Mouse (Mus musculus) midbrain, embryonic 13.5 days (tissue): Measurements from ENCODE around the gene Slc39a13. TPM values are rescaled to one million over a fixed set of nuclear protein-coding genes. Genes with fewer than 3 reads are reported as not detected.
"Not testable (repeated sequence)": the region's sequence is repeated elsewhere in the genome, so short reads cannot be mapped to it uniquely, and the experiment has no call there.

ENCODE experiments used
- ATAC-seq: fragments of 200-750 bp; cut with Nextera tagmentation; 2 replicates; pipeline ENCODE4 v1.8.0; 2017; ENCODE audit warnings: mild to moderate bottlenecking, moderate TSS enrichment, moderate library complexity
- H3K27ac ChIP-seq: fragments of 300-500 bp; sonication (generic); 2 replicates; pipeline ENCODE4 v1.5.1; 2015; ENCODE audit warnings: inconsistent platforms, mild to moderate bottlenecking, moderate library complexity
- H3K27me3 ChIP-seq: fragments of 300-500 bp; sonication (generic); 2 replicates; pipeline ENCODE4 v1.6.1; 2015; ENCODE audit warnings: mild to moderate bottlenecking, inconsistent platforms
- H3K36me3 ChIP-seq: fragments of 300-500 bp; sonication (generic); 2 replicates; pipeline ENCODE4 v1.6.1; 2015; ENCODE audit warnings: mild to moderate bottlenecking, inconsistent platforms
- H3K4me1 ChIP-seq: fragments of 300-500 bp; sonication (generic); replicated peaks from 2 replicates; pipeline ENCODE4 v1.6.1; 2015; ENCODE audit warnings: inconsistent platforms
- H3K4me2 ChIP-seq: fragments of 300-500 bp; sonication (generic); replicated peaks from 2 replicates; pipeline ENCODE4 v1.6.1; 2015; ENCODE audit warnings: moderate library complexity, mild to moderate bottlenecking, inconsistent platforms
- H3K4me3 ChIP-seq: fragments of 300-500 bp; sonication (generic); replicated peaks from 2 replicates; pipeline ENCODE4 v1.5.1; 2015; ENCODE audit warnings: mild to moderate bottlenecking, inconsistent platforms
- H3K9ac ChIP-seq: fragments of 300-500 bp; sonication (generic); replicated peaks from 2 replicates; pipeline ENCODE4 v1.6.1; 2015; ENCODE audit warnings: mild to moderate bottlenecking, inconsistent platforms
- H3K9me3 ChIP-seq: fragments of 300-500 bp; sonication (generic); 2 replicates; pipeline ENCODE4 v1.6.1; 2016; ENCODE audit warnings: mild to moderate bottlenecking, inconsistent platforms
- WGBS: fragments of 180-500 bp; shearing (Covaris S2); methylation state at CpG from one replicate; pipeline ENCODE4 v1.1.7; 2015; 5-methylcytosine and 5-hydroxymethylcytosine counted together
- polyA plus RNA-seq: library from polyadenylated mRNA; unstranded; fragments of >200 nt; fragmentation: Nextera tagmentation; extraction: Ambion mirVana; gene quantifications from 2 replicates; pipeline ENCODE4 v1.2.1, GENCODE M21; 2015

The Slc39a13 gene
- polyA plus RNA-seq, 1 experiment from 2014 or later = 29.4 TPM

GRCm38 (mm10) chr2:91033000-91033399 is 37.2 kb downstream of the Slc39a13 start:
- no peaks in the 10 kb centered on the region for H3K36me3 ChIP-seq
- H3K27me3 ChIP-seq = no peaks in the 10 kb centered on the region
- H3K4me2 ChIP-seq = no peak overlapping the region
- H3K9ac ChIP-seq = no peak overlapping the region
- ATAC-seq = no peak
- H3K4me1 ChIP-seq = no peaks in the 10 kb centered on the region
- 17% methylated on average over 3 of the region's 3 CpGs for WGBS
- 0 out of 2 replicates have a peak, but pooled peaks cover 3% of the 10 kb centered on the region for H3K9me3 ChIP-seq
- H3K27ac ChIP-seq = no peak overlapping the region
- H3K4me3 ChIP-seq = no peak overlapping the region

GRCm38 (mm10) chr2:91031216-91031615 is 39.0 kb downstream of the Slc39a13 start:
- Histone ChIP-seq H3K9me3 (0 out of 2 replicates have a peak, but pooled peaks cover 3% of the 10 kb centered on the region), H3K27me3 (no peaks in the 10 kb centered on the region), H3K4me3 (no peak overlapping the region), H3K4me1 (no peaks in the 10 kb centered on the region), H3K9ac (no peak overlapping the region), H3K27ac (no peak overlapping the region), H3K4me2 (no peak overlapping the region), H3K36me3 (no peaks in the 10 kb centered on the region)
- ATAC-seq = no peak
- WGBS = 84% methylated on average over 4 of the region's 4 CpGs

GRCm38 (mm10) chr2:91027391-91028214 is 42.6 kb downstream of the Slc39a13 start:
- Histone ChIP-seq H3K4me2 (no peak overlapping the region), H3K9me3 (0 out of 2 replicates have a peak, but pooled peaks cover 3% of the 10 kb centered on the region), H3K9ac (no peak overlapping the region), H3K4me1 (no peaks in the 10 kb centered on the region), H3K36me3 (no peaks in the 10 kb centered on the region), H3K4me3 (no peak overlapping the region), H3K27me3 (no peaks in the 10 kb centered on the region), H3K27ac (no peak overlapping the region)
- ATAC-seq = no peak
- WGBS = 88% methylated on average over 9 of the region's 9 CpGs

DNA sequence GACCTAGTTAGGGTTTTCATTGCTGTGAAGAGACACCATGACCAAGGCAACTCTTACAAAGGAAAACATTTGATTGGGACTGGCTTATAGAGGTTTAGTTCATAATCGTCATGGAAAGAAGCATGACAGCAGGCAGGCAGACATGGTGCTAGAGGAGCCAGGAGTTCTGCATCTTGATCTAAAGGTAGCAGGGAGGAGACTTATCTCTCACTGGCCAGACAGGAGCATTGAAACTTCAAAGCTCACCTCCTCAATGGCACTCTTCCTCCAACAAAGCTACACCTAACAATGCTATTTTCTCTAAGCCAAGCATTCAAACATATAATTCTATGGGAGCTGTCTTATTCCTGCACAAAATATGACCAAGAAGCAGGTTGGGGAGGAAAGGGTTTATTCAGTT is 43.7 kb downstream of the Slc39a13 start:
- Histone ChIP-seq H3K4me2 (no peak overlapping the region), H3K9ac (no peak overlapping the region), H3K4me1 (no peaks in the 10 kb centered on the region), H3K36me3 (no peaks in the 10 kb centered on the region), H3K27ac (no peak overlapping the region), H3K4me3 (no peak overlapping the region), H3K9me3 (0 out of 2 replicates have a peak, but pooled peaks cover 3% of the 10 kb centered on the region), H3K27me3 (no peaks in the 10 kb centered on the region)
- no peak for ATAC-seq
- 90% methylated on average over 1 of the region's 1 CpGs for WGBS

DNA sequence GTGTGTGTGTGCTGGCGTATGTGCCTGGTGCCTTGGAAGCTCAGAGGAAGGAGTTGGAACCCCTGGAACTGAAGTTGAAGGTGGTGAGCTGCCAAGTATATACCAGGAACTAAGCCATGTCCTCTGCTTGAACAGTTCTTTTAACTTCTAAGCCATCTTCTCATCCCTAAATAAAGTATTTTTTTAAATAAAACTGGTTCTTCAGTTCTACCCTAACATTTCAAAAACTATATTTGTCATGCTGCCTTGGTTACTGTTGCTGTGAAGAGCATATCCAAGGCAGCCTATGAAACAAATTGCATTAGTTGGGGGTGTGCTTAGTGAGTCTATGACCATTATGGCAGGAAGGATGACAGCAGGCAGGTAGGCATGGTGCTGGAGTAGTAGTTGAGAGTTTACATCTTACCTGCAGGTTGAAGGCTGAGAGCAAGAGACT is 45.1 kb downstream of the Slc39a13 start:
- Histone ChIP-seq H3K27ac (no peak overlapping the region), H3K36me3 (peaks cover 8% of the 10 kb centered on the region), H3K4me2 (no peak overlapping the region), H3K9ac (no peak overlapping the region), H3K4me1 (no peaks in the 10 kb centered on the region), H3K4me3 (no peak overlapping the region), H3K27me3 (no peaks in the 10 kb centered on the region), H3K9me3 (0 out of 2 replicates have a peak, but pooled peaks cover 3% of the 10 kb centered on the region)
- 92% methylated on average over 1 of the region's 1 CpGs for WGBS
- no peak for ATAC-seq

- no peaks in the 10 kb centered on the region for H3K4me1 ChIP-seq
- 89% methylated on average over 1 of the region's 1 CpGs for WGBS
- peaks cover 14% of the 10 kb centered on the region for H3K36me3 ChIP-seq
- no peak overlapping the region for H3K9ac ChIP-seq
- no peaks in the 10 kb centered on the region for H3K9me3 ChIP-seq
- no peak for ATAC-seq
- no peak overlapping the region for H3K27ac ChIP-seq
- no peak overlapping the region for H3K4me3 ChIP-seq
- H3K4me2 ChIP-seq = no peak overlapping the region
- no peaks in the 10 kb centered on the region for H3K27me3 ChIP-seq
Measured at GRCm38 (mm10) chr2:91023956-91024355, 46.3 kb downstream of the Slc39a13 start.

DNA sequence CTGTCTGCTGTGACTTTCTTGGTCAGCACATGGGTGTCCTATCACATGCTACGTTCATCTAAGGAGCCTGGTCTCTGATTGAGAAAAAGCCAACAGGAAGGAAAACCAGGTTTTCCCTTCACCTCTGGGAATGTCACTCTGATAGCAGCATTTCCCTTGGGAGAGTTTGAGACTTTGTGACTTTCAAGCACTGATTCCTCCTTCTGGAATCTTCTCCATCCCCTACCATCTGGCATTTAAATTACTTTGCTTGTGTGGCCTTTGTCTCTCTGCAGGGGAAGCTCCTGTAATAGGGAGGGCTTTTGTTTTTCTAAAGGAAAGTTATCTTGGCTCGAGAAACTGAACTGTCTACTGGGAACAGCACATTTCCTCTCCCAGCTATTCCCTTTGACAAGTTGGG is 47.1 kb downstream of the Slc39a13 start:
- WGBS = 75% methylated on average over 2 of the region's 2 CpGs
- H3K9ac ChIP-seq = no peak overlapping the region
- H3K4me1 ChIP-seq = no peaks in the 10 kb centered on the region
- ATAC-seq = no peak
- no peak overlapping the region for H3K27ac ChIP-seq
- no peak overlapping the region for H3K4me2 ChIP-seq
- no peaks in the 10 kb centered on the region for H3K27me3 ChIP-seq
- H3K36me3 ChIP-seq = peaks cover 19% of the 10 kb centered on the region
- H3K9me3 ChIP-seq = no peaks in the 10 kb centered on the region
- H3K4me3 ChIP-seq = no peak overlapping the region

DNA sequence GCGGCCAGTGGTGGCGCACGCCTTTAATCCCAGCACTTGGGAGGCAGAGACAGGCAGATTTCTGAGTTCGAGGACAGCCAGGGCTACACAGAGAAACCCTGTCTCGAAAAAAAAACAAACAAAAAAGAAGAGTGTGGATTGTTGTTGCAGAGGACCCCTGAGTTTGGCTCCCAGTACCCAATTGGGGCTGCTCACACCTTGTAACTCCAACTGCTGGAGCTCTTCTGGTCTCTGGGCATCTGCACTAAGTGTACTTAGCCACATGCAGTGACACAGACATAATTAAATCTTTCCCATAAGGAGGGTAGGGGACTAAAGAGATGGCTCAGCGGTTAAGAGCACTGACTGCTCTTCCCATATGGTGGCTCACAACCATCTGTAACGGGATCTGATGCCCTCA is 48.0 kb downstream of the Slc39a13 start:
- H3K4me3 ChIP-seq, H3K27ac ChIP-seq, H3K4me1 ChIP-seq, H3K4me2 ChIP-seq, H3K27me3 ChIP-seq, ATAC-seq, H3K9ac ChIP-seq, H3K9me3 ChIP-seq: not testable (repeated sequence)
- peaks cover 20% of the 10 kb centered on the region for H3K36me3 ChIP-seq
- 96% methylated on average over 7 of the region's 7 CpGs for WGBS

DNA sequence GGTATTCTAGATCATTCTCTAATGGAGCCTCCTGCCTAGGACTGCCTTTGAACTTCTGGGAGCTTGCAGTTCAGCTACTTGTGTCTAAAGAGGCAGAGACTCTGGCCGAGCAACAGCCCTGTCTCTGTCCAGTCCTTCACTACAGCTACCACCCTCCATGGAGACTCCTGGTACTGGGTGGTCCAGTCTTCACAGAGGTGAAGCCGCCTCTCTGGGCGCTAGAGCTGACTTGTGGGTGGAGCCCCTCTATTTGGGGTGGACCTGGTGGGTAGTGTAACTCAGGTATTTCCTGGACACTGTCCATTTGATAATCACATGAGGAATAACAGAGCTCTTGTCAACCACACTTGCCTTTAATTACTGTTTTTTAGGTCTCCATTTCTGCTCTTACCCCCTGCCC is 50.3 kb downstream of the Slc39a13 start:
- Histone ChIP-seq H3K27me3 (no peaks in the 10 kb centered on the region), H3K4me3 (no peak overlapping the region), H3K36me3 (peaks cover 34% of the 10 kb centered on the region), H3K4me1 (no peaks in the 10 kb centered on the region), H3K9me3 (no peaks in the 10 kb centered on the region), H3K9ac (no peak overlapping the region), H3K4me2 (no peak overlapping the region), H3K27ac (no peak overlapping the region)
- ATAC-seq = no peak
- 97% methylated on average over 3 of the region's 3 CpGs for WGBS

DNA sequence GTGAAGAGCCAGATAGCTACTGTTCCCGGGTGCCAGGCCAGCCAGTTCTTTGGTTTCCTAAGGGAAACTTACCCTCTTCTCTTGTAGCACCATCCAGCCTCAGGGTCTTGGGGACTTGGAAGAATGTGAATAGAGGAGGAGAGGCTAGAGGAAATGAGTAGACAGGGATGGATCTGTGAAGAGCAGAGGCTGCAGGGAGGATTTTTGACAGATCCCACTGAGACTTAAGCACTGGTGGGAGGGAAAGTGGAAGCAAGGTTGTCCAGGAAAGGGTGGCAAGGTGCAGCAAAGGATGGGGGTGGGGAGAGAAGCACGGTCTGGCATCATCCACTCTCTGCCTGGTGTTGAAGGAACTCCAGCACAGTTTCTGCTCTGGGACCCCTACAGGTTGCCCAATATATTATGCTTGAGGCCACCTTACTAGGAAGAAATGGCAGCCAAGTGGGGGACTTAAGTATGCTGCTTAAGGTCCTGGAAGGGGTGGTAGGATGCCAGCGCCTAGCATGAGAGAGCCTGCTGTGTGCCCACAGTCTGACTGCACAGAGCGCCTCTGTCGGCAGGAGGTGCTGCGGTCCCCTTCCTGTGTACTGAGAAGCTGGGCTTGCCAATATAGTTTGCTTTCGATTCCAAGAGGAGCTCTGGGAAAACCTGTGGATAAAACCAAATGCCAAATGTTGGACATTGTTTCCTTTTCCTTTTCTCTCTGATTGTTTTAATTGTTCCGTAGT is 52.0 kb downstream of the Slc39a13 start:
- no peak for ATAC-seq
- Histone ChIP-seq H3K27ac (no peak overlapping the region), H3K4me1 (no peaks in the 10 kb centered on the region), H3K4me2 (no peak overlapping the region), H3K9ac (no peak overlapping the region; the same call in 1 of the 2 replicates), H3K9me3 (no peaks in the 10 kb centered on the region), H3K27me3 (no peaks in the 10 kb centered on the region), H3K36me3 (peaks cover 51% of the 10 kb centered on the region), H3K4me3 (no peak overlapping the region)
- 86% methylated on average over 8 of the region's 8 CpGs for WGBS

DNA sequence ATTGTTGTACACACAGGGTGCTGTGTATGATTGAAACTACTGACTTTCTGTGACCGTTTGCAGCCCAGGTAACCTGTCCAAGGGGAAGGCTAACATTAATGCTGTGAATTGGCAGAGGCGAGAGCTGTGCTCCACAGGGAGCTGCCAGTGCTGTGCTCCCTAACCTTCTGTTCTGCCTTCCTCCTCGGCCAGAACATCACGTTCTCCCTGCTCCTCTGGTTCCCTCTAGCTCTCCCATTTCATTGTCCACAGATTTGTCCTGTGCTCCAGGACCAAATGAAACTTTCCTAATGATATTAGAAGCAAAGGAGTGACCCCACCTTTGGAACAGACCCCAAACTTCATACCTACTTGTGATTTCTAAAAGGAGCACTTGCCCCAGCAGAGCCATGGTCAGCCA is 54.8 kb downstream of the Slc39a13 start:
- no peak overlapping the region for H3K9ac ChIP-seq
- no peak overlapping the region for H3K4me2 ChIP-seq
- no peak overlapping the region for H3K4me3 ChIP-seq
- no peaks in the 10 kb centered on the region for H3K27me3 ChIP-seq
- no peak overlapping the region for H3K27ac ChIP-seq
- no peaks in the 10 kb centered on the region for H3K9me3 ChIP-seq
- WGBS = 83% methylated on average over 4 of the region's 4 CpGs
- no peaks in the 10 kb centered on the region for H3K4me1 ChIP-seq
- ATAC-seq = no peak
- H3K36me3 ChIP-seq = peaks cover 68% of the 10 kb centered on the region

- Histone ChIP-seq H3K27me3 (no peaks in the 10 kb centered on the region), H3K4me1 (no peaks in the 10 kb centered on the region), H3K4me3 (no peak overlapping the region), H3K4me2 (no peak overlapping the region), H3K9ac (no peak overlapping the region), H3K36me3 (peaks cover 73% of the 10 kb centered on the region), H3K27ac (no peak overlapping the region), H3K9me3 (no peaks in the 10 kb centered on the region)
- 92% methylated on average over 2 of the region's 2 CpGs for WGBS
- ATAC-seq = no peak
Measured at GRCm38 (mm10) chr2:91013881-91014280, 56.3 kb downstream of the Slc39a13 start.
